8 mouse cellular contexts compared by ENCODE assay signal in genomic region chr6:28705384-28706107, GRCm38 (mm10).
DNase-seq lines count a peak whose midpoint lies in the region; ATAC-seq lines count a peak whose summit lies in the region.

No protein-coding gene starts in this region.

- no peak overlapping the region for H3K9ac ChIP-seq in embryonic facial prominence, embryonic 13.5 days
- H3K9ac ChIP-seq in heart, embryonic 11.5 days (ENCODE audit: low read depth, low read length): no peak overlapping the region
- no peak overlapping the region for H3K9ac ChIP-seq in intestine, embryonic 15.5 days

- no peaks in the 10 kb centered on the region for H3K9me3 ChIP-seq in embryonic facial prominence, embryonic 13.5 days
- no peaks in the 10 kb centered on the region for H3K9me3 ChIP-seq in embryonic facial prominence, embryonic 10.5 days
- no peaks in the 10 kb centered on the region for H3K9me3 ChIP-seq in heart, embryonic 11.5 days (replicated peaks; ENCODE audit: control insufficient read depth, low read length)
- H3K9me3 ChIP-seq in intestine, embryonic 15.5 days: no peaks in the 10 kb centered on the region

- WGBS in embryonic facial prominence, embryonic 13.5 days: 75% methylated on average over 6 of the region's 6 CpGs
- 91% methylated on average over 6 of the region's 6 CpGs for WGBS in embryonic facial prominence, embryonic 10.5 days
- WGBS in heart, embryonic 11.5 days (ENCODE audit: insufficient replicate concordance): 33% methylated on average over 6 of the region's 6 CpGs
- WGBS in intestine, embryonic 15.5 days: 70% methylated on average over 6 of the region's 6 CpGs

- H3K36me3 ChIP-seq in embryonic facial prominence, embryonic 13.5 days: peaks cover 18% of the 10 kb centered on the region
- peaks cover 25% of the 10 kb centered on the region for H3K36me3 ChIP-seq in embryonic facial prominence, embryonic 10.5 days (replicated peaks)
- peaks cover 7% of the 10 kb centered on the region; the same call in 1 of the 2 replicates for H3K36me3 ChIP-seq in heart, embryonic 11.5 days (ENCODE audit: control insufficient read depth, insufficient read depth, low read length)
- peaks cover 4% of the 10 kb centered on the region; the same call in 1 of the 2 replicates for H3K36me3 ChIP-seq in intestine, embryonic 15.5 days

- DNase-seq in embryonic facial prominence, embryonic 10.5 days (ENCODE audit: low spot score): no peak
- peak; percentile 34 for DNase-seq in cerebellum, adult 11 months
- DNase-seq in left cerebral cortex, postnatal 14 days (ENCODE audit: low spot score in 2 of 2): peak; percentile 55 to 76
- peak; percentile 51 to 60 for DNase-seq in right cerebral cortex, postnatal 36 days (ENCODE audit: low spot score in 2 of 2)
- no peak for DNase-seq in lung, postnatal 4 days

- intact Hi-C loops in left cerebral cortex, postnatal 14 days (cut with DNase I): no loop called here

- no peaks in the 10 kb centered on the region for H3K27me3 ChIP-seq in embryonic facial prominence, embryonic 13.5 days
- no peaks in the 10 kb centered on the region for H3K27me3 ChIP-seq in embryonic facial prominence, embryonic 10.5 days (replicated peaks; ENCODE audit: low read depth, poor library complexity, severe bottlenecking)
- no peaks in the 10 kb centered on the region for H3K27me3 ChIP-seq in heart, embryonic 11.5 days (ENCODE audit: control insufficient read depth, insufficient read depth, low read length)
- H3K27me3 ChIP-seq in intestine, embryonic 15.5 days (replicated peaks): no peaks in the 10 kb centered on the region

- peaks cover 35% of the 10 kb centered on the region for H3K4me1 ChIP-seq in embryonic facial prominence, embryonic 13.5 days
- peaks cover 18% of the 10 kb centered on the region for H3K4me1 ChIP-seq in embryonic facial prominence, embryonic 10.5 days
- peaks cover 38% of the 10 kb centered on the region for H3K4me1 ChIP-seq in heart, embryonic 11.5 days (ENCODE audit: control insufficient read depth, insufficient read depth, low read length)
- H3K4me1 ChIP-seq in intestine, embryonic 15.5 days (replicated peaks): peaks cover 13% of the 10 kb centered on the region

- no peak overlapping the region for H3K4me3 ChIP-seq in embryonic facial prominence, embryonic 13.5 days
- no peak overlapping the region for H3K4me3 ChIP-seq in embryonic facial prominence, embryonic 10.5 days
- H3K4me3 ChIP-seq in heart, embryonic 11.5 days (ENCODE audit: low read depth, low read length): no peak overlapping the region
- no peak overlapping the region for H3K4me3 ChIP-seq in intestine, embryonic 15.5 days (replicated peaks)

- ATAC-seq in embryonic facial prominence, embryonic 13.5 days (ENCODE audit: insufficient number of reproducible peaks, insufficient read depth, low FRiP score, low TSS enrichment, low read depth): no peak
- no peak for ATAC-seq in heart, embryonic 11.5 days (replicated peaks; ENCODE audit: insufficient number of reproducible peaks, low FRiP score, low TSS enrichment)
- ATAC-seq in intestine, embryonic 15.5 days: no peak

- 0 out of 2 replicates have a peak overlapping the region, but pooled peaks have one; percentile 73 for H3K27ac ChIP-seq in embryonic facial prominence, embryonic 13.5 days
- no peak overlapping the region for H3K27ac ChIP-seq in embryonic facial prominence, embryonic 10.5 days (replicated peaks)
- 0 out of 2 replicates have a peak overlapping the region, but pooled peaks have one; percentile 5 for H3K27ac ChIP-seq in heart, embryonic 11.5 days (ENCODE audit: low read depth, low read length)
- H3K27ac ChIP-seq in intestine, embryonic 15.5 days: no peak overlapping the region

- no peak overlapping the region for H3K4me2 ChIP-seq in embryonic facial prominence, embryonic 13.5 days
- H3K4me2 ChIP-seq in heart, embryonic 11.5 days: peak overlapping the region; percentile 35
- no peak overlapping the region for H3K4me2 ChIP-seq in intestine, embryonic 15.5 days (replicated peaks)

Comparison
In these comparisons a context has a peak if more than half of its experiments do, and no peak if none do; other contexts are left out.
1. H3K27ac ChIP-seq: peak in embryonic facial prominence, embryonic 13.5 days (single experiment) and heart, embryonic 11.5 days (single experiment); none in embryonic facial prominence, embryonic 10.5 days (single experiment) and intestine, embryonic 15.5 days (single experiment).
2. DNase-seq: peak in cerebellum, adult 11 months (single experiment), left cerebral cortex, postnatal 14 days (2 of 2) and right cerebral cortex, postnatal 36 days (2 of 2); none in embryonic facial prominence, embryonic 10.5 days (single experiment) and lung, postnatal 4 days (0 of 2).